Mouse (Mus musculus) liver, postnatal 0 days (tissue): ENCODE data around the gene Tbck. TPM values are rescaled to one million over a fixed set of nuclear protein-coding genes. Genes with fewer than 3 reads are reported as not detected.

Experiments
- ATAC-seq: fragments of 200-750 bp; cut with Nextera tagmentation; 2 replicates; pipeline ENCODE4 v1.8.0; 2017; ENCODE audit warnings: mild to moderate bottlenecking, moderate library complexity
- DNase-seq: peaks from one replicate; pipeline ENCODE4 v3.0.0-alpha.2; 2016
- H3K27ac ChIP-seq: fragments of 300-500 bp; sonication (generic); 2 replicates; pipeline ENCODE4 v1.5.1; 2014; ENCODE audit warnings: antibody characterized with exemption, moderate library complexity, mild to moderate bottlenecking, low read depth
- H3K27me3 ChIP-seq: fragments of 300-500 bp; sonication (generic); 2 replicates; pipeline ENCODE4 v1.6.1; 2014; ENCODE audit warnings: low read length, control low read depth, mixed read lengths; ENCODE audit not compliant: insufficient read depth
- H3K36me3 ChIP-seq: fragments of 300-500 bp; sonication (generic); replicated peaks from 2 replicates; pipeline ENCODE4 v1.6.1; 2014; ENCODE audit warnings: mild to moderate bottlenecking, control low read depth, low read length, moderate library complexity, mixed read lengths; ENCODE audit not compliant: insufficient read depth
- H3K4me1 ChIP-seq: fragments of 300-500 bp; sonication (generic); 2 replicates; pipeline ENCODE4 v1.6.1; 2014; ENCODE audit warnings: antibody characterized with exemption, mild to moderate bottlenecking, control low read depth; ENCODE audit not compliant: insufficient read depth
- H3K4me2 ChIP-seq: fragments of 300-500 bp; sonication (generic); 2 replicates; pipeline ENCODE4 v1.6.1; 2014; ENCODE audit warnings: low read depth, mild to moderate bottlenecking, low read length, moderate library complexity, mixed read lengths
- H3K4me3 ChIP-seq: fragments of 300-500 bp; sonication (generic); 2 replicates; pipeline ENCODE4 v1.5.1; 2014; ENCODE audit warnings: low read depth, low read length
- H3K9ac ChIP-seq: fragments of 300-500 bp; sonication (generic); replicated peaks from 2 replicates; pipeline ENCODE4 v1.6.1; 2014; ENCODE audit warnings: mild to moderate bottlenecking, moderate library complexity
- H3K9me3 ChIP-seq: fragments of 300-500 bp; sonication (generic); 2 replicates; pipeline ENCODE4 v1.6.1; 2016; ENCODE audit warnings: mild to moderate bottlenecking, control low read depth, low read length, mixed read lengths
- CTCF ChIP-seq: sonication (generic); IDR thresholded peaks from 2 replicates; pipeline ENCODE4 v1.5.1; 2016; ENCODE audit warnings: antibody characterized with exemption, low read depth
- EP300 ChIP-seq: IDR thresholded peaks from 2 replicates; pipeline ENCODE4 v1.6.1; 2016; ENCODE audit warnings: antibody characterized with exemption, low read depth, mild to moderate bottlenecking
- WGBS: fragments of 180-500 bp; shearing (Covaris S2); extraction: QIAGEN DNeasy Blood & Tissue Kit; methylation state at CpG from one replicate; pipeline ENCODE4 v1.1.7; 2014; ENCODE audit not compliant: insufficient replicate concordance; 5-methylcytosine and 5-hydroxymethylcytosine counted together
- polyA plus RNA-seq: library from polyadenylated mRNA; unstranded; fragments of >200 nt; fragmentation: Nextera tagmentation; extraction: Ambion mirVana; gene quantifications from 2 replicates; pipeline ENCODE4 v1.2.1, GENCODE M21; 2015

Gene Tbck
- polyA plus RNA-seq, 1 experiment from 2014 or later = 5.0 TPM

DNA sequence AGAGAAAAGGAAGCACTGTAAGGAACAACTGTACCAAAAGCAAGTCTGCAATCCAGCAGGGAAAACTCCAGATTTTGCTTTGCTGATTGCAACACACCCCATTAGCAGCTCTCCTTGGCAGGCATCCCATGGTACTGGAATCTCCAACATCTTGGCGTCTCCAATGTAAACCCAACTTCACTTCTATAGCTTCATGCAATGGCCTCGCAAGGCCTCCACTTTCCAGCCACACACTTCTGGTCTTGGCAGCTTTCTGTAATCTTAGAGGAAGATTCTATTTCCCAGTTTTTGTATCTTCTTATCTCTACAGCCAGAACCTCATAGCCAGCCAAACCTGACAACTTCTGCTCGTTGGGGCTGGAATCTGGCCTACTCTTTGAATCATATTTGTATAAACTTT lies 32.2 kb upstream of the Tbck start:
- Histone ChIP-seq H3K36me3 (no peaks in the 10 kb centered on the region), H3K4me1 (no peaks in the 10 kb centered on the region), H3K9me3 (no peaks in the 10 kb centered on the region), H3K9ac (no peak overlapping the region), H3K27me3 (no peaks in the 10 kb centered on the region), H3K27ac (no peak overlapping the region), H3K4me2 (no peak overlapping the region), H3K4me3 (no peak overlapping the region)
- no peak for ATAC-seq
- WGBS = 60% methylated on average over 3 of the region's 3 CpGs
- no peak for TF ChIP-seq CTCF
- TF ChIP-seq EP300 = no peak
- no peak for DNase-seq

DNA sequence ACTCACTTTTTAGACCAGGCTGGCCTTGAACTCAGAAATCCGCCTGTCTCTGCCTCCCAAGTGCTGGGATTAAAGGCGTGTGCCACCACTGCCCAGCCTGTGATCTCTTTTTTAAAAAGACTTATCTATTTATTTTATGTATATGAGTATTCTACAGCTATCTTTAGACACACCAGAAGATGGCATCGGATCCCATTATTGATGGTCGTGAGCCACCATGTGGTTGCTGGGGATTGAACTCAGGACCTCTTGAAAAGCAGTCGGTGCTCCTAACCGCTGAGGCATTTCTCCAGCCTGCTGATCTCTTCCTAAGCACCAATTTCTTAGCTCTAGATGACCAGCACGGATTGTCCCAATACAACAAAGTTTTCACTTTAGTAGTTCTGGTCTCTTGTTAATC lies 30.0 kb upstream of the Tbck start:
- no peaks in the 10 kb centered on the region for H3K9me3 ChIP-seq
- H3K27me3 ChIP-seq = no peaks in the 10 kb centered on the region
- 85% methylated on average over 7 of the region's 7 CpGs for WGBS
- H3K4me3 ChIP-seq = no peak overlapping the region
- no peak overlapping the region for H3K27ac ChIP-seq
- no peak for ATAC-seq
- no peak overlapping the region for H3K4me2 ChIP-seq
- DNase-seq = no peak
- H3K9ac ChIP-seq = no peak overlapping the region
- TF ChIP-seq EP300 (no peak), CTCF (no peak)
- H3K4me1 ChIP-seq = no peaks in the 10 kb centered on the region
- no peaks in the 10 kb centered on the region; the same call in 1 of the 2 replicates for H3K36me3 ChIP-seq

DNA sequence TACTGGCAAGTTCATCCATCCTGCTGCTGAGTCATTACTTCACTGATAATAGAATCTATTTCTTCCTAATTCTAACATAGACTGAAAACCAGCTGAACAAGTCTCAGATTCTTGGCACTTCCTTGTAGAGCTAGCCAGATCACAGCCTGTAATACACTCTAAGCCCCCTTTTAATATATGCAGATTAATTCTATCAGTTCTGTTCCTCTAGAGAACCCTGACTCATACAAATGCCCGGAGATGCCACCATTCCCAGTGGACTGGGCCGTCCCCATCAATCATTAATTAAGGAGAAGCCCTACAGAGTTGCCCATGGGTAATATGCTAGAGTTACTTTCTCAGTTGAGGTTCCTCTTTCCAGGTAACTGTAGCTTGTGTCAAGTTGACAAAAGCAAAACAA lies 28.0 kb upstream of the Tbck start:
- no peak overlapping the region for H3K9ac ChIP-seq
- H3K27ac ChIP-seq = no peak overlapping the region
- H3K4me3 ChIP-seq = no peak overlapping the region
- no peaks in the 10 kb centered on the region for H3K27me3 ChIP-seq
- H3K9me3 ChIP-seq = no peaks in the 10 kb centered on the region
- ATAC-seq = no peak
- TF ChIP-seq CTCF (no peak), EP300 (no peak)
- H3K4me1 ChIP-seq = no peaks in the 10 kb centered on the region
- no peak overlapping the region for H3K4me2 ChIP-seq
- peaks cover 17% of the 10 kb centered on the region for H3K36me3 ChIP-seq
- 82% methylated on average over 2 of the region's 2 CpGs for WGBS
- no peak for DNase-seq

DNA sequence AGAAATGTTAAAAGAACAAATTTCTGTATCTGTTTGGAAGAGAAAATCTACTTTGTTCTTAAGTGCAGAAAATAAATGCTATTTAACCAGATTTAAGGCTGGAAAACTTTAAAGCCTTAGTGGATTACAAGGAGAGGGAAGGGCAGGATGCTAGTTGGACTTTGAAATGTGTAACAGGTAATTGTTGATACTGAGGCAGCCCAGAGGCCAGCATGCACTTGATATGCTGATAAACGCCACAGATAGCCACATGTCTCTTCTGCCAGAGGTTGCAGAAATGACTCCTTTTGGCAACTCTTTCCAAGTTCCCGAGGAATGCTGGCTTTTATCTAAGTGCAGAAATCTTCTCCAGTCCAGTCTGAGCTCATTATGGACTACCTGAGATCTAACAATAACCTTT lies 6.5 kb upstream of the Tbck start:
- Histone ChIP-seq H3K9ac (no peak overlapping the region), H3K4me1 (peaks cover 1% of the 10 kb centered on the region), H3K36me3 (peaks cover 13% of the 10 kb centered on the region), H3K27ac (no peak overlapping the region), H3K4me2 (no peak overlapping the region), H3K4me3 (no peak overlapping the region), H3K27me3 (no peaks in the 10 kb centered on the region), H3K9me3 (no peaks in the 10 kb centered on the region)
- TF ChIP-seq EP300 (no peak), CTCF (no peak)
- 51% methylated on average over 2 of the region's 2 CpGs for WGBS
- ATAC-seq (no peak), DNase-seq (no peak)

DNA sequence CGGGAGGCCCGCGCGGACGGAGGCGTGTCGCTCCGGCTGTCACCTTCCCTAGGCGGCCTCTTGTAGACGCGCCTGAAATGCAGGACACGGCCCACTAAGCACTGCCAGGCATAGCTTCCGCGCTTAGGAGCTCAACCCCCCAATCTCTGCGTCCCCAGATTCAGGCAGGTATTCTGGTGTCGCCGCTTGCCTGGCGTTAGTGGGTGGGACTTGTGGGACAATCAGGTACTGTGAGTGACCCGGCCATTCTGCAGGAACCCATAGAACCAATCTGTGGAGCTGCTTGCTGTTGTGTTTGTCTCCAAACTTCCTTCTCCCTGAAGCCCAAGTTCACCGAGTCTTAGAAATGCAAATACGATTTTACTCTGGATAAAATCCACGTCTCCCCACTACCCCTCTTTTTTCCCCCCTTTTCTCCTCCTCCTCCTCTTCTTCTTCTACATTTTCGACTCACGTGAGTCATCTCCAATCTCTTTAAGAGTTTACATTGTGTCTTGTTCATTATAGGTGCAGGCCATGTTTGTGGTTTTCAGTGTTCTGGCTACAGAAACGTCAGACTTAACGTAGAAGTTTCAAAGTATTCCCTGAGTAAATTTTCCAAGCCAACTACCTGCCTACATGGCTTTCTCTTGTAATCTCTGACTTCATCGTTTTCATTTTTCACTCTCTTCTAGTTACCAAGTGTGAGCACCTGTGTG lies 436 bp downstream of the Tbck start, which contains the start of gene Aimp1:
Gene Aimp1 (minus strand): TSS at position 140 of the 698 bp plus-strand sequence.
- TF ChIP-seq EP300 = no peak
- no peak for TF ChIP-seq CTCF
- H3K9me3 ChIP-seq = no peaks in the 10 kb centered on the region
- DNase-seq (no peak), ATAC-seq (no peak)
- H3K36me3 ChIP-seq = peaks cover 3% of the 10 kb centered on the region; the same call in 1 of the 2 replicates
- peak within 1 kb of the TSS; percentile 65 for H3K4me3 ChIP-seq
- H3K27ac ChIP-seq = peak within 1 kb of the TSS; percentile 85
- peak within 1 kb of the TSS; percentile 76 for H3K4me2 ChIP-seq
- WGBS = 2% methylated on average over 27 of the region's 27 CpGs
- H3K27me3 ChIP-seq = no peaks in the 10 kb centered on the region
- H3K9ac ChIP-seq = peak within 1 kb of the TSS; percentile 92
- H3K4me1 ChIP-seq = peaks cover 7% of the 10 kb centered on the region

DNA sequence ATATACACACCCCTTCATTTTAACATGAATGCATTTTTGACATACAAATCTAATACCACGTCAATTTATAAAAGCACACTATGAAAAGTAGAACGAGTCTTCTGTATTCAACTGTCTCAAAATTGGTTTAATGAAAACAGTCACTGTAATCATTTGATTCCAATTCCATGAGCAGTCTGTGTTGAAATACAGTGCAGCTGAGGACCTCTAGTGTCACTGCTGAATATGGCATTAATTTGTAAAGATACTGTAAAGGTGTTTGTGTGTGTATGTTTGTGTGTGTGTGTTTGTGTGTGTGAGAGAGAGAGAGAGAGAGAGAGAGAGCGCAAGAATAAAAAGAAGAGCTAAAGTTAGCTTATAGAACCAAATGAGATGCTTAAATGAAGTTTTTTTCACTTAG lies 17.4 kb downstream of the Tbck start:
- H3K4me1 ChIP-seq = no peaks in the 10 kb centered on the region
- H3K27ac ChIP-seq = no peak overlapping the region
- no peak for TF ChIP-seq EP300
- peak; percentile 69 for TF ChIP-seq CTCF
- H3K9me3 ChIP-seq = no peaks in the 10 kb centered on the region
- no peaks in the 10 kb centered on the region for H3K36me3 ChIP-seq
- ATAC-seq = no peak
- H3K9ac ChIP-seq = no peak overlapping the region
- H3K4me3 ChIP-seq = no peak overlapping the region
- no peak for DNase-seq
- H3K4me2 ChIP-seq = no peak overlapping the region
- WGBS = 70% methylated on average over 3 of the region's 3 CpGs
- H3K27me3 ChIP-seq = no peaks in the 10 kb centered on the region
